Mouse (Mus musculus) limb, embryonic 15.5 days (tissue): Measurements from ENCODE around the gene Gm42791. TPM values are rescaled to one million over a fixed set of nuclear protein-coding genes. Genes with fewer than 3 reads are reported as not detected.

Experiments used
- ATAC-seq: fragments of 200-750 bp; cut with Nextera tagmentation; 2 replicates; pipeline ENCODE4 v1.8.0; 2017; ENCODE audit warnings: low read depth, moderate TSS enrichment; ENCODE audit not compliant: insufficient number of reproducible peaks, low FRiP score, low TSS enrichment
- H3K27ac ChIP-seq: fragments of 300-500 bp; sonication (generic); 2 replicates; pipeline ENCODE4 v1.5.1; 2015; ENCODE audit warnings: moderate library complexity, mild to moderate bottlenecking, inconsistent platforms
- H3K27me3 ChIP-seq: fragments of 300-500 bp; sonication (generic); 2 replicates; pipeline ENCODE4 v1.6.1; 2015; ENCODE audit warnings: inconsistent platforms
- H3K36me3 ChIP-seq: fragments of 300-500 bp; sonication (generic); 2 replicates; pipeline ENCODE4 v1.6.1; 2015; ENCODE audit warnings: inconsistent platforms
- H3K4me1 ChIP-seq: fragments of 300-500 bp; sonication (generic); 2 replicates; pipeline ENCODE4 v1.6.1; 2015; ENCODE audit warnings: inconsistent platforms
- H3K4me2 ChIP-seq: fragments of 300-500 bp; sonication (generic); 2 replicates; pipeline ENCODE4 v1.6.1; 2015; ENCODE audit warnings: mild to moderate bottlenecking, inconsistent platforms
- H3K4me3 ChIP-seq: fragments of 300-500 bp; sonication (generic); 2 replicates; pipeline ENCODE4 v1.5.1; 2015; ENCODE audit warnings: mild to moderate bottlenecking, inconsistent platforms
- H3K9ac ChIP-seq: fragments of 300-500 bp; sonication (generic); 2 replicates; pipeline ENCODE4 v1.6.1; 2015; ENCODE audit warnings: inconsistent platforms
- H3K9me3 ChIP-seq: fragments of 300-500 bp; sonication (generic); 2 replicates; pipeline ENCODE4 v1.6.1; 2016; ENCODE audit warnings: inconsistent platforms
- WGBS: fragments of 180-500 bp; shearing (Covaris S2); methylation state at CpG from one replicate; pipeline ENCODE4 v1.1.7; 2015; 5-methylcytosine and 5-hydroxymethylcytosine counted together
- polyA plus RNA-seq: library from polyadenylated mRNA; unstranded; fragments of >200 nt; fragmentation: Nextera tagmentation; extraction: Ambion mirVana; gene quantifications from 2 replicates; pipeline ENCODE4 v1.2.1, GENCODE M21; 2015

Gm42791 gene
- polyA plus RNA-seq, 1 experiment from 2014 or later = 3.7 TPM

DNA sequence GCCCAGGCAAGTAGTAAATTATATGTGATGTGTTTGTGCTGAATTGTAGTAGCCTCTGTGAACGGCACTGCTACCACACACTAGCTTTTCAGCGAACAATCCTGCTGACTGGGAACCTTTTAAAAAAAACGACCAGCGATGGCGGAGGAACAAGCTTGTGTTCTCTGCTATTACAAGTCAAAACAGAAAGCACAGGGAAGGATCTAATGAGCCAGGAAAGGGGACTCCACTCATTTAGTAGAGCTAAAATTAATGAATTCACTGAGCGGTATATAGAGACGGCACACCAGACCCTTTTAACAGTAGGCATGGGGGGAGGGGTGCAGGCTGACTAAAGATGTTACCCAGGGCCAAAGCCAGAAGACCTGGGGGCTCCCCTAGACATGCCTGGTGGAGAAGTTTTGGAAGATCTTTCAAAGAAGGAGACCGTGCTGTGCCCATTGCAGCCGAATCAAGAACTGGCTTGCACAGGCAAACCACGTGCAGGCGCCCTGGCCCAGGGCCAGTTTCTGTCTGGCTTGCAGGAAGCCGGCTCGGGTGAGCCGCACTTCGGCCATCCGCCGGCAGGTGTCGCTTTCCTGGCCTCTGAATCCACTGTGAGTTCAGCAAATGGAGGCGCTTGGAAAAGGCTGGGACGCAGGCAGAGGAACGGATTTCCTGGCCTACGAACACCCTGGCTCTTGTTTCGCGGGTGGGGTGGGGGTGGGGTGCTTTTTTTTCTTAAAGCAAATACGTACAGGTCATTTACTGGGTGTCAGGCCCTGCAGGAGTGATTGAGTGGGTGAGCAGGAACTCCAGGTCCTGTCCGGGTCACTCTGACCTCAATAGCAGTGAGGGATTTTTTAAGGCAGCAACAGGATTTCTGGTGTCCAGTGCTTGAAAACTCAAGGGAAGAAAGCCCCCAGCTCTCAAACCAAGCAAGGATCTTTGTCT is 11.7 kb upstream of the Gm42791 start:
- Histone ChIP-seq H3K4me3 (peak overlapping the region; percentile 30), H3K4me2 (peak overlapping the region; percentile 57), H3K27ac (peak overlapping the region; percentile 83), H3K9ac (0 out of 2 replicates have a peak overlapping the region, but pooled peaks have one; percentile 5), H3K36me3 (no peaks in the 10 kb centered on the region), H3K27me3 (no peaks in the 10 kb centered on the region), H3K9me3 (no peaks in the 10 kb centered on the region), H3K4me1 (peaks cover 41% of the 10 kb centered on the region)
- 4% methylated on average over 26 of the region's 26 CpGs for WGBS
- peak; percentile 75 for ATAC-seq

DNA sequence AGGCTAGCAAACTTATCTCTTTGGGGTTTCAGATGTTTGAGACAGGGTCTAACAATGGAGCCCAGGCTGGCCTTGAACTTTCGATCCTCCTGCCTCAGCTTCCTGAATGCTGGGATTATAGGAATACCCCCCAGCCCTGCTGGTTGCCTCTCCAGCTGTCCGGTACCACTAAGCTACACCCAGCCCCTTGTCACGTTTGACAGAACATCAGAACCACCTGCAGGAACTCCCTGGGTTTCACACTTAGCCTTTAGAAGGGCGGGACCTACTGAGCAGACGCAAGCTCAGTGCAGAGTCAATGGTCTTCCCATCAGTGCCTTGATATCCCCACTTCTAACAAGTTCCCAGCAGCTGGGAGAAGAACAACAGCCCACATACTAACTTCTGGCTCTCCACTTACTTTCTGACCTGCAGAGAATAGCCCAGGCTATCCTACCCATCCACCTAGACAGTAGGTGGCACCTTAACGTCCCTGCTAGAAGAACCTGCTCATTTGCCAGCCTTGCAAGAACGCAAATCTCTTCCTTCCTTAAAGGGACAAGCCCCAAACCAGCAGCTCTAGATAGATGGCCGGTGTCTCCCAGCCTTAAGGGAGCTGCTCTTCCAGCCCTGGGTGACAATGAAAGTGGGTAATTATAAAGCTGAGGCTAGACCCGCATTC is 10.9 kb upstream of the Gm42791 start:
- H3K36me3 ChIP-seq = no peaks in the 10 kb centered on the region
- 51% methylated on average over 9 of the region's 9 CpGs for WGBS
- peak overlapping the region; percentile 83 for H3K27ac ChIP-seq
- H3K4me2 ChIP-seq = peak overlapping the region; percentile 57
- peaks cover 42% of the 10 kb centered on the region for H3K4me1 ChIP-seq
- no peaks in the 10 kb centered on the region for H3K9me3 ChIP-seq
- no peak for ATAC-seq
- peak overlapping the region; percentile 30 for H3K4me3 ChIP-seq
- no peak overlapping the region for H3K9ac ChIP-seq
- H3K27me3 ChIP-seq = no peaks in the 10 kb centered on the region

DNA sequence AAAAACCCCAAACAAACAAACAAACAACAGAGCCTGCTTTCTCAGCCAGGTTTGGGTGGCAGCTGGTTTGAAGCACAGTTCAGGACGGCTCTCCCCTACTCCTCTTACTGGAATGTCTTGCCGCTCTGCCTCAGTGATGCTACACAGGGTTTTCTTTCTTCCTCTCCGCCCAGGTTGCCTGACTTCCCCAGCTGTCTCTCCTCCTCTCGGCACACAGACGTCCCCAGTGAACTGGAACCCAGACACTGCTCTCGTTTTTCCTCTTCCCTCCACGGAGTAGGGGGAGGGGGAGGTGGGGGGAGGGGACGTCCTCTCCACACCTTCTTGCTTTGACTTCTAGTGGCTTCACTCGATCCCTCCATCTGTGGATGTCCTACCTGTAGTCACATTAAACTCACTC is 10.1 kb upstream of the Gm42791 start:
- ATAC-seq = no peak
- no peak overlapping the region for H3K9ac ChIP-seq
- no peaks in the 10 kb centered on the region for H3K9me3 ChIP-seq
- H3K27ac ChIP-seq = no peak overlapping the region
- no peaks in the 10 kb centered on the region for H3K27me3 ChIP-seq
- H3K4me3 ChIP-seq = no peak overlapping the region
- H3K4me1 ChIP-seq = peaks cover 42% of the 10 kb centered on the region
- WGBS = 40% methylated on average over 7 of the region's 9 CpGs
- H3K36me3 ChIP-seq = no peaks in the 10 kb centered on the region
- no peak overlapping the region for H3K4me2 ChIP-seq

DNA sequence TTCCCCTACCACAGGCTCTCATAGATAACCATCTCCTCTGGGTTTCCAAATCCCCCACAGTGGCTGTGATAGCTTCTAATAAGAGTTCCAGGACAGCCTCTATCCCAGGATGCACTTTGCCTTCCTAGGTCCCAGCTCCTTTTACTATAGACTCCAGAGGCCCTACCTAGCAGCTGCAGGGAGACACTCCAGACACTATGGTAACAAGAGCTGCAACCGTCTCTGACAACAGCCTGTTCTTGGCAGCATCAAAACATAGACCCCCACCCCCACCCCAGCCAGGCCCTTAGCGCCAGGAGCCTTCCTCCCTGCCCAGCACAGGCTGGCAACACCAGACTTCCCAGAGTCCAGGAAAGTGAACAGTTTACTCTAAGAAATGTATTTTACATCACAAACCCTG is 8.2 kb upstream of the Gm42791 start:
- ATAC-seq = no peak
- Histone ChIP-seq H3K9ac (no peak overlapping the region), H3K36me3 (no peaks in the 10 kb centered on the region), H3K4me3 (no peak overlapping the region), H3K27ac (peak overlapping the region; percentile 81), H3K4me1 (peaks cover 42% of the 10 kb centered on the region), H3K9me3 (no peaks in the 10 kb centered on the region), H3K4me2 (no peak overlapping the region), H3K27me3 (no peaks in the 10 kb centered on the region)
- 26% methylated on average over 2 of the region's 2 CpGs for WGBS

DNA sequence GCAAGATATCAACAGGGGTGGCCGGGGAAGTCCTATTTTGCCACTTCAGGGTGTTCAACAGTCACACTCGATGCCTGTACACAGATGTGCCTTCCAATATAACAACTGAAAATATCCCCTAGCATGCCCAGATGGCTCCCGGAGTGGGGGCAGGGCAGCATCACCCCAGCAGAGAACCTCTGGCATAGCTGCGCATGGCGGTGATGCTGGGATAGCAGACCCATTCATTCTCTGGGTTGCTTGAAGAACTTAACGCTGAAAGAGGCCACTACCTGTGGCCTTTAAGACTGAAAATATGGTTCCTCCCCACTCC is 7.8 kb upstream of the Gm42791 start:
- Histone ChIP-seq H3K36me3 (no peaks in the 10 kb centered on the region), H3K9me3 (no peaks in the 10 kb centered on the region), H3K4me2 (peak overlapping the region; percentile 10), H3K27me3 (no peaks in the 10 kb centered on the region), H3K4me3 (no peak overlapping the region), H3K4me1 (peaks cover 39% of the 10 kb centered on the region), H3K9ac (no peak overlapping the region), H3K27ac (peak overlapping the region; percentile 81)
- 39% methylated on average over 6 of the region's 6 CpGs for WGBS
- ATAC-seq = no peak

DNA sequence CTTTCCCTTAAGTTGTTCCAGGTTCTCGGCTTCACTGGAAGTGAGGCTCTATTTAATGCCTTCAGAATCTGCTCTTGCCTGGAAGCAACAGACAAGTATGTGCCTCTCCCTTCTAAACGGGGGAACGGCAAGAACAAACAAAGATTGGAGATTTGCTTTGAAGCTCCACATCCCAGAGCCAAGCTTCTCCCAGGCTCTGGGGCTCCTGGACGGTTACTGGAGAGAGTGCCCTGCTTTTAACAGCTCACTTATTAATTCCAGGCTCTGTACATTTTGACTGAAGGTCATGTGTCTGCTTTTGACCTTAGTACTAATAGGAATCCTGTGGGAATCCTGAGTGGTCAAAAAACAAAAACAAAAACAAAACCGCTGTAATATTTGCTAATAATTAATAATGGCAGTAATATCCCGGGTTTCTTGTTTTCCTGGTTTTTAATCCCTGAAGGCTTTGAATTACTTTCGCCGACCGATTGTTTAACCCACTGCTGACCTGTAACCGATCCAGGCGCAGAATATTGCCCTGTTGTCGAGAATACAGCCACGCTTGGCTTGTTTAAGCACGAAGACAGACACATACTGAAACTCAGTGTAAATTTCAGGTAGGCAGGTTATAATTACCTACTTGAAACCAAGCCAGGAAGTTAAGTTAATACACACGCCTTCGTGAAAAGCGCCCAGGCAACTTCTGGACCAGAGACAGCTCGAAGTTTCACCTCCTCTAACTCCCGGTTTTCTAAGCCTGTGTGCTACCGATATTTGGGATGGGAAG is 7.3 kb upstream of the Gm42791 start:
- Histone ChIP-seq H3K27ac (peak overlapping the region; percentile 81), H3K36me3 (no peaks in the 10 kb centered on the region), H3K4me2 (peak overlapping the region; percentile 10), H3K27me3 (no peaks in the 10 kb centered on the region), H3K9ac (no peak overlapping the region), H3K9me3 (no peaks in the 10 kb centered on the region), H3K4me3 (no peak overlapping the region), H3K4me1 (peaks cover 34% of the 10 kb centered on the region)
- WGBS = 18% methylated on average over 20 of the region's 20 CpGs
- no peak for ATAC-seq

DNA sequence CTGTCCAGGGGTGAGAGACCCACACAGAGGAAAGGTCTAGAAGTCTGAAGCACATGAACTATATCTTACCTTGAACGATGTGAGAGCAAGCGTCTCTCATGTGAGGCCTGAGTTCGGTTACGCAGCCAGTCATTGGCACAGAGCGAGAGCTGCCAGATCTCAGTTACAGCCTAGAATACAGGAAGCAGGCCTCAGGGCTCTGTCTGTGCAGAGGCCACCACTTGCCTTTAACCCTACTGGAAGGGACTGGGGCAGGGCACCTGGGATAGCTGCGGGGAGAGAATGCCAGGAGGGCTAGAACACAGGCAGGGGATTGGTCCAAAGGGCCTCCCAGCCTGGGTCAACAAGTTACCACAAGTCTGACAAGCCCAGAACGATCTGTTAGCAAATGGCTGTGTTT is 4.9 kb upstream of the Gm42791 start:
- H3K27me3 ChIP-seq = no peaks in the 10 kb centered on the region
- WGBS = 77% methylated on average over 7 of the region's 7 CpGs
- H3K36me3 ChIP-seq = no peaks in the 10 kb centered on the region
- H3K4me3 ChIP-seq = no peak overlapping the region
- H3K4me1 ChIP-seq = peaks cover 40% of the 10 kb centered on the region
- no peak for ATAC-seq
- H3K9me3 ChIP-seq = no peaks in the 10 kb centered on the region
- H3K4me2 ChIP-seq = no peak overlapping the region
- H3K9ac ChIP-seq = no peak overlapping the region
- no peak overlapping the region for H3K27ac ChIP-seq

DNA sequence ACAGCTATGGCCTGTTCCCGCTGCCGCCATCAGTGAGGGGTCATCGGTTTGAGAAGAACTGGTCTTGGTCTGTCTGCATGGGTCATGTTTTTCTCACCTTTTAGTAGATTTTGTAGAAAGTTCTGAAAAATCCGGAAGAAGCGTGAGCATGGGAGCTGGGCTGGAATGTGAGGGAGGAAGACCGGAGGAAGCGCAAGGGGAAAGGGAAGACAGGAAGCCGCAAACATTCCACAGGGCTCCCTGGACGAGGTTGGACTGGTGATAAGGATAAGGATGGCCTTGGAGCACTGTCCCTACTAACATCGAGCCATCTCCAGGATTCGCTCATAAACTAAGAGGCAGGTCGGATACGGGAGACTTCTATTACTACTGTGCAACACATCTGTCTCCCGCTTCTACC is 3.6 kb upstream of the Gm42791 start:
- 86% methylated on average over 14 of the region's 14 CpGs for WGBS
- Histone ChIP-seq H3K4me1 (peaks cover 49% of the 10 kb centered on the region), H3K4me3 (no peak overlapping the region), H3K9ac (no peak overlapping the region), H3K27ac (no peak overlapping the region), H3K4me2 (no peak overlapping the region), H3K9me3 (no peaks in the 10 kb centered on the region), H3K36me3 (no peaks in the 10 kb centered on the region), H3K27me3 (no peaks in the 10 kb centered on the region)
- no peak for ATAC-seq

DNA sequence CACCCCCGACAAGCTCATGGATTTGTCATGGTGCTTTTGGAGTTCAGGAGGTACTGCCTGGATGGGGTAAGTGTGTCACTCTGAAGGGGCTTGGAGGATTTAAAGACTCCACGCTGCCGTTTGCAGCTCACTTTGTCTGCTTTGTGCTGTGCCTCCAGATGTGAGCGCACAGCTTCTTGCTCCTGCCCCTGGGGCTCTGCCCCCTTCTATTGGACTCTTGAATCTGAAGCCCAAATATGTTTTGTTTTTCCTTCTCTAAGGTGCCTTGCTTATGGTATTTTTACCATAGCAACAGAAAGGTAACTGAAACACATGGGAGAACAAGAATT is 1.7 kb upstream of the Gm42791 start:
- 39% methylated on average over 4 of the region's 4 CpGs for WGBS
- H3K9ac ChIP-seq = no peak overlapping the region
- no peak overlapping the region for H3K4me3 ChIP-seq
- H3K4me2 ChIP-seq = no peak overlapping the region
- H3K36me3 ChIP-seq = 0 out of 2 replicates have a peak, but pooled peaks cover 7% of the 10 kb centered on the region
- peak overlapping the region; percentile 97; the same call in 1 of the 2 replicates for H3K27ac ChIP-seq
- no peaks in the 10 kb centered on the region for H3K9me3 ChIP-seq
- ATAC-seq = no peak
- H3K27me3 ChIP-seq = no peaks in the 10 kb centered on the region
- peaks cover 31% of the 10 kb centered on the region for H3K4me1 ChIP-seq

DNA sequence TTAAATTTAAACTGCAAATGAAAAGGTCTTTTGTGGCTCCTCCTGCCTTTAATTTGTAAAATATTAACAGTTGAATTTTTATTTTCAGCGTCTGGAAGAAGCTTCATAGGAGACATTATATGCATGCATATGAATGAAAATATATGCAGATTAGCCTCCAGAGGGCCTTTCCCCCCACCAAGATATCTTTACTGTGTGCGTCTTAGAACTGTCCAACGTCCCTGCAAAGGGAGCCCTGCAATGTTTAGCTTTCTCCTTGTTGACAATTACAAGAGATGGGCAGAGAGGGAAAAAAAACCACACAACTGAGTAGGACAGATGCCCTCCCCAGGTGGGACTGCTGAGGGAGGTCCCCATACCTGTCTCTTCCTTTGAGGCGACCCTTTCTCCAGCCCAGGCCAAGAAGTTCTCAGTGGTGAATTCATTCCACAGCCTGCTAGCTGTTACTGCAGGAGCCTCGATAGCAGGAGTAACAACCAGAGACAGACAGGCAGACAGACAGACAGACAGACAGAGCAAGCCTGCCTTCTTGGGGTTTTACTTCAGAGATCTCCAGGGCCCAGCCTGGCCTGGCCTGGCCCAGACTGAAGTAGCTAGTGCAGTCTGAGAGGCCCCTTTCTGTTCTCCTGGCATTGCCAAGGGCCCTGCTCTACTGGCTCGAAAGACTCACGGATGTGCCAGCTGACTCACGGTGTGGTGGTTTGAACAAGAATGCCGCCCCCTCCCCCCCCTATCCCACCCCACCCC is 1.2 kb upstream of the Gm42791 start:
- H3K36me3 ChIP-seq = 0 out of 2 replicates have a peak, but pooled peaks cover 7% of the 10 kb centered on the region
- no peaks in the 10 kb centered on the region for H3K27me3 ChIP-seq
- peak overlapping the region; percentile 97 for H3K27ac ChIP-seq
- H3K4me1 ChIP-seq = peaks cover 30% of the 10 kb centered on the region
- WGBS = 48% methylated on average over 9 of the region's 9 CpGs
- H3K4me2 ChIP-seq = no peak overlapping the region
- no peak overlapping the region for H3K4me3 ChIP-seq
- H3K9me3 ChIP-seq = no peaks in the 10 kb centered on the region
- no peak; the same call in 1 of the 2 replicates for ATAC-seq
- no peak overlapping the region for H3K9ac ChIP-seq

DNA sequence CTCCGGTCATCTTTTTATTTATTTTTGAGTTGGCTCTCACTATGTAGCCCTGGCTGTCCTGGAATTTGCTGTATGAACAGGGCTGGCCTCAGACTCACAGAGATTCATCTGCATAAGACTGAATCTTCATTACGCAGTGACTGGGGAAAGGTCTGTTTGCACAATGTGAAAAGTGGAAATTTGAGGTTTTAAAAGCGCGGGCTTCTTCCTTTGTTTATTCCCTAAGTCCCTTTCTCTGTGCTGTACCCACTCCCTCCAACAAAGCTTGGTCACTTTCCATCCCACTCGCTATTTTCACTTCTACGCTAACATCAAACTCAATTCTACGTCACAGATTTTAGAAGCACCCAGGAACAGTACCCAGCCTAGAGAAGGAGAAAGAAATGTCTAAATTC is 639 bp downstream of the Gm42791 start:
- Histone ChIP-seq H3K27me3 (no peaks in the 10 kb centered on the region), H3K4me3 (peak overlapping the region; percentile 49), H3K27ac (peak overlapping the region; percentile 97), H3K4me2 (peak overlapping the region; percentile 63), H3K36me3 (0 out of 2 replicates have a peak, but pooled peaks cover 7% of the 10 kb centered on the region), H3K9ac (peak overlapping the region; percentile 54), H3K4me1 (peaks cover 30% of the 10 kb centered on the region), H3K9me3 (no peaks in the 10 kb centered on the region)
- ATAC-seq = no peak
- WGBS = 37% methylated on average over 7 of the region's 7 CpGs
